Comparison of ENCODE assay signal across 8 mouse cellular contexts in genomic region chr19:46055752-46056387, GRCm38 (mm10). TPM values are rescaled to one million over a fixed set of nuclear protein-coding genes. Genes with fewer than 3 reads are reported as not detected.
DNase-seq lines count a peak whose midpoint lies in the region; ATAC-seq and TF ChIP-seq lines count a peak whose summit lies in the region.

No protein-coding gene starts in this region.

- H3K27ac ChIP-seq in heart, embryonic 14.5 days (replicated peaks in 1 of 2; ENCODE audit: control insufficient read depth in 1 of 2, insufficient read depth in 1 of 2, low read depth in 2 of 2, low read length in 2 of 2): peak overlapping the region in 1 of 2 experiments; percentile 97; a peak in 2 of 4 replicates
- H3K27ac ChIP-seq in ES-E14 (ENCODE audit: insufficient read depth, low read depth, low read length, poor library complexity, severe bottlenecking): no peak overlapping the region
- no peak overlapping the region for H3K27ac ChIP-seq in forebrain, embryonic 12.5 days
- H3K27ac ChIP-seq in liver, embryonic 11.5 days (ENCODE audit: low read depth, low read length): no peak overlapping the region
- H3K27ac ChIP-seq in stomach, embryonic 14.5 days (ENCODE audit: low read length): no peak overlapping the region; the same call in 1 of the 2 replicates

- H3K9ac ChIP-seq in heart, embryonic 14.5 days (ENCODE audit: low read length): peak overlapping the region; percentile 88
- H3K9ac ChIP-seq in ES-E14 (ENCODE audit: insufficient read depth, low read depth, low read length, poor library complexity, severe bottlenecking): peak overlapping the region; percentile 98; the same call in 1 of the 2 replicates
- peak overlapping the region; percentile 75 for H3K9ac ChIP-seq in forebrain, embryonic 12.5 days
- H3K9ac ChIP-seq in liver, embryonic 11.5 days (ENCODE audit: low read depth, low read length): peak overlapping the region; percentile 95
- H3K9ac ChIP-seq in stomach, embryonic 14.5 days (replicated peaks; ENCODE audit: low read depth, low read length): no peak overlapping the region

- peak; percentile 49 for ATAC-seq in heart, embryonic 14.5 days (ENCODE audit: insufficient number of reproducible peaks, insufficient read depth, low FRiP score, low read depth)
- peak; percentile 79 for ATAC-seq in forebrain, embryonic 12.5 days (ENCODE audit: low FRiP score)
- peak; percentile 76 for ATAC-seq in liver, embryonic 11.5 days (replicated peaks; ENCODE audit: low FRiP score)
- ATAC-seq in stomach, embryonic 14.5 days (ENCODE audit: insufficient number of reproducible peaks, insufficient read depth, low FRiP score, low read depth): peak; percentile 68

- no peak for DNase-seq in heart, adult 11 months
- no peak for DNase-seq in ES-E14 (ENCODE audit: low read depth, low spot score)
- no peak for DNase-seq in liver, embryonic 11.5 days (ENCODE audit: low spot score)
- DNase-seq in layer of hippocampus, postnatal 25 days (ENCODE audit: extremely low spot score in 1 of 2, low spot score in 1 of 2): no peak
- no peak for DNase-seq in lung, postnatal 14 days

- peak overlapping the region; percentile 84 for H3K4me2 ChIP-seq in heart, embryonic 14.5 days (ENCODE audit: low read length)
- peak overlapping the region; percentile 81 for H3K4me2 ChIP-seq in forebrain, embryonic 12.5 days
- peak overlapping the region; percentile 72 for H3K4me2 ChIP-seq in liver, embryonic 11.5 days
- H3K4me2 ChIP-seq in stomach, embryonic 14.5 days (replicated peaks; ENCODE audit: low read depth, low read length): peak overlapping the region; percentile 74

- no peaks in the 10 kb centered on the region for H3K36me3 ChIP-seq in heart, embryonic 14.5 days (ENCODE audit: control insufficient read depth, insufficient read depth, low read length)
- H3K36me3 ChIP-seq in ES-E14 (ENCODE audit: control insufficient read depth, insufficient read depth, low read length, poor library complexity, severe bottlenecking): no peaks in the 10 kb centered on the region
- no peaks in the 10 kb centered on the region for H3K36me3 ChIP-seq in forebrain, embryonic 12.5 days (replicated peaks)
- H3K36me3 ChIP-seq in liver, embryonic 11.5 days (ENCODE audit: control insufficient read depth, insufficient read depth, low read length): no peaks in the 10 kb centered on the region
- no peaks in the 10 kb centered on the region for H3K36me3 ChIP-seq in stomach, embryonic 14.5 days (ENCODE audit: control insufficient read depth, insufficient read depth, low read length)

- H3K4me3 ChIP-seq in heart, embryonic 14.5 days (ENCODE audit: control insufficient read depth in 1 of 2, insufficient read depth in 1 of 2, low read depth in 1 of 2, low read length in 2 of 2): peak overlapping the region; percentile 36 to 91; a peak in 3 of 4 replicates
- H3K4me3 ChIP-seq in ES-E14 (ENCODE audit: insufficient read depth in 1 of 2, low read depth in 1 of 2, low read length in 2 of 2, poor library complexity in 1 of 2, severe bottlenecking in 1 of 2): peak overlapping the region; percentile 84 to 92
- peak overlapping the region; percentile 80 for H3K4me3 ChIP-seq in forebrain, embryonic 12.5 days (replicated peaks)
- peak overlapping the region; percentile 98 for H3K4me3 ChIP-seq in liver, embryonic 11.5 days (ENCODE audit: low read depth, low read length)
- H3K4me3 ChIP-seq in stomach, embryonic 14.5 days (ENCODE audit: low read depth, low read length): peak overlapping the region; percentile 94

- peaks cover 2 to 12% of the 10 kb centered on the region in 2 experiments; a peak in 3 of 4 replicates for H3K4me1 ChIP-seq in heart, embryonic 14.5 days (ENCODE audit: control insufficient read depth in 2 of 2, insufficient read depth in 2 of 2, low read length in 2 of 2)
- H3K4me1 ChIP-seq in ES-E14 (ENCODE audit: control insufficient read depth in 2 of 2, insufficient read depth in 2 of 2, low read length in 2 of 2, poor library complexity in 1 of 2): peaks cover 3% of the 10 kb centered on the region in 2 experiments; a peak in 3 of 4 replicates
- H3K4me1 ChIP-seq in forebrain, embryonic 12.5 days: peaks cover 16% of the 10 kb centered on the region
- H3K4me1 ChIP-seq in liver, embryonic 11.5 days (replicated peaks; ENCODE audit: control insufficient read depth, insufficient read depth, low read length): peaks cover 28% of the 10 kb centered on the region
- H3K4me1 ChIP-seq in stomach, embryonic 14.5 days (ENCODE audit: control insufficient read depth, insufficient read depth, low read length): peaks cover 10% of the 10 kb centered on the region

- no peaks in the 10 kb centered on the region for H3K27me3 ChIP-seq in heart, embryonic 14.5 days (ENCODE audit: control insufficient read depth, insufficient read depth, low read length)
- no peaks in the 10 kb centered on the region for H3K27me3 ChIP-seq in forebrain, embryonic 12.5 days
- H3K27me3 ChIP-seq in liver, embryonic 11.5 days (replicated peaks; ENCODE audit: control insufficient read depth, insufficient read depth, low read length): no peaks in the 10 kb centered on the region
- H3K27me3 ChIP-seq in stomach, embryonic 14.5 days (ENCODE audit: control insufficient read depth, insufficient read depth, low read length): no peaks in the 10 kb centered on the region

- in situ Hi-C loops in ES-E14 (cut with MboI; ENCODE audit: low sequenced_read_pairs in 2 of 2, unreplicated experiment in 2 of 2): no loop called here

- H3K9me3 ChIP-seq in heart, embryonic 14.5 days (ENCODE audit: control insufficient read depth, low read length): no peaks in the 10 kb centered on the region
- H3K9me3 ChIP-seq in ES-E14 (ENCODE audit: control insufficient read depth, insufficient read depth, low read depth, low read length): no peaks in the 10 kb centered on the region
- no peaks in the 10 kb centered on the region for H3K9me3 ChIP-seq in forebrain, embryonic 12.5 days
- H3K9me3 ChIP-seq in liver, embryonic 11.5 days (ENCODE audit: control insufficient read depth, low read length): no peaks in the 10 kb centered on the region
- H3K9me3 ChIP-seq in stomach, embryonic 14.5 days (ENCODE audit: control insufficient read depth, low read depth, low read length): no peaks in the 10 kb centered on the region

- under 1% methylated on average over 11 of the region's 11 CpGs for WGBS in heart, embryonic 14.5 days
- WGBS in forebrain, embryonic 12.5 days: 1% methylated on average over 11 of the region's 11 CpGs
- 2% methylated on average over 11 of the region's 11 CpGs for WGBS in liver, embryonic 11.5 days
- WGBS in stomach, embryonic 14.5 days: 1% methylated on average over 11 of the region's 11 CpGs

TF ChIP-seq in ES-E14, 5 proteins besides CTCF, POLR2A, EP300 and RAD21:
- TF ChIP-seq CHD2 (IDR thresholded peaks at IDR 0.05; ENCODE audit: low read depth, low read length) (peak; percentile 74), MAFK (IDR thresholded peaks at IDR 0.05; ENCODE audit: insufficient read depth, low read depth, low read length) (no peak)

RNA-seq across cellular contexts. Expression of gene Ldb1, which starts 10.9 kb away (rescaled TPM):
- polyA plus RNA-seq in heart, embryonic 14.5 days (2014; fragmentation: Nextera tagmentation; extraction: Ambion mirVana): 58.8 and 66.5 TPM in 2 replicates
- total RNA-seq in ES-E14 (2012; rRNA removed): 123 and 207 TPM in 2 replicates
- polyA plus RNA-seq in forebrain, embryonic 12.5 days (2016; fragmentation: Nextera tagmentation; extraction: Ambion mirVana): 138 and 139 TPM in 2 replicates
- 67.5 and 78.9 TPM in 2 replicates for polyA plus RNA-seq in liver, embryonic 11.5 days (2014; fragmentation: Nextera tagmentation; extraction: Ambion mirVana)
- 75.9 and 78.9 TPM in 2 replicates for polyA plus RNA-seq in stomach, embryonic 14.5 days (2014; fragmentation: Nextera tagmentation; extraction: Ambion mirVana)
- total RNA-seq in layer of hippocampus, postnatal 25 days (2021): 100 to 1,000 TPM; 106 to 118 TPM

RNA-seq across cellular contexts. Expression of gene Pprc1, which starts 11.2 kb away (rescaled TPM):
- 24.6 and 26.4 TPM in 2 replicates for polyA plus RNA-seq in heart, embryonic 14.5 days (2014; fragmentation: Nextera tagmentation; extraction: Ambion mirVana)
- total RNA-seq in ES-E14 (2012; rRNA removed): 68.4 and 75.1 TPM in 2 replicates
- 37.1 and 41.7 TPM in 2 replicates for polyA plus RNA-seq in forebrain, embryonic 12.5 days (2016; fragmentation: Nextera tagmentation; extraction: Ambion mirVana)
- 73.2 and 77.2 TPM in 2 replicates for polyA plus RNA-seq in liver, embryonic 11.5 days (2014; fragmentation: Nextera tagmentation; extraction: Ambion mirVana)
- polyA plus RNA-seq in stomach, embryonic 14.5 days (2014; fragmentation: Nextera tagmentation; extraction: Ambion mirVana): 45.9 and 49.4 TPM in 2 replicates
- total RNA-seq in layer of hippocampus, postnatal 25 days (2021): 10 to 100 TPM; 28.1 to 34.8 TPM

RNA-seq across cellular contexts. Expression of gene Nolc1, which starts 19.8 kb away (rescaled TPM):
- polyA plus RNA-seq in heart, embryonic 14.5 days (2014; fragmentation: Nextera tagmentation; extraction: Ambion mirVana): 36.5 and 37.1 TPM in 2 replicates
- 134 and 140 TPM in 2 replicates for total RNA-seq in ES-E14 (2012; rRNA removed)
- 117 and 118 TPM in 2 replicates for polyA plus RNA-seq in forebrain, embryonic 12.5 days (2016; fragmentation: Nextera tagmentation; extraction: Ambion mirVana)
- 211 TPM in 2 replicates for polyA plus RNA-seq in liver, embryonic 11.5 days (2014; fragmentation: Nextera tagmentation; extraction: Ambion mirVana)
- 79.7 and 92.8 TPM in 2 replicates for polyA plus RNA-seq in stomach, embryonic 14.5 days (2014; fragmentation: Nextera tagmentation; extraction: Ambion mirVana)
- total RNA-seq in layer of hippocampus, postnatal 25 days (2021): 10 to 100 TPM; 44.7 to 48.4 TPM

RNA-seq across cellular contexts. Expression of gene Hps6, which starts 52.6 kb away (rescaled TPM):
- polyA plus RNA-seq in heart, embryonic 14.5 days (2014; fragmentation: Nextera tagmentation; extraction: Ambion mirVana): 3.3 and 4.0 TPM in 2 replicates
- 4.9 and 6.9 TPM in 2 replicates for total RNA-seq in ES-E14 (2012; rRNA removed)
- polyA plus RNA-seq in forebrain, embryonic 12.5 days (2016; fragmentation: Nextera tagmentation; extraction: Ambion mirVana): 2.7 TPM in 2 replicates
- 4.9 and 5.4 TPM in 2 replicates for polyA plus RNA-seq in liver, embryonic 11.5 days (2014; fragmentation: Nextera tagmentation; extraction: Ambion mirVana)
- 4.1 and 4.2 TPM in 2 replicates for polyA plus RNA-seq in stomach, embryonic 14.5 days (2014; fragmentation: Nextera tagmentation; extraction: Ambion mirVana)
- 1 to 10 TPM; 4.9 to 7.3 TPM for total RNA-seq in layer of hippocampus, postnatal 25 days (2021)

RNA-seq across cellular contexts. Expression of gene Armh3, which starts 57.6 kb away (rescaled TPM):
- 13.9 and 14.1 TPM in 2 replicates for polyA plus RNA-seq in heart, embryonic 14.5 days (2014; fragmentation: Nextera tagmentation; extraction: Ambion mirVana)
- 8.0 and 10.1 TPM in 2 replicates for total RNA-seq in ES-E14 (2012; rRNA removed)
- 19.3 and 20.3 TPM in 2 replicates for polyA plus RNA-seq in forebrain, embryonic 12.5 days (2016; fragmentation: Nextera tagmentation; extraction: Ambion mirVana)
- polyA plus RNA-seq in liver, embryonic 11.5 days (2014; fragmentation: Nextera tagmentation; extraction: Ambion mirVana): 9.2 and 12.2 TPM in 2 replicates
- polyA plus RNA-seq in stomach, embryonic 14.5 days (2014; fragmentation: Nextera tagmentation; extraction: Ambion mirVana): 18.5 and 21.0 TPM in 2 replicates
- 10 to 100 TPM; 19.9 to 20.3 TPM for total RNA-seq in layer of hippocampus, postnatal 25 days (2021)
